Mouse (Mus musculus) neural tube, embryonic 12.5 days (tissue): ENCODE data around the gene Ryr1. TPM values are rescaled to one million over a fixed set of nuclear protein-coding genes. Genes with fewer than 3 reads are reported as not detected.

ENCODE experiments used
- ATAC-seq: fragments of 200-750 bp; cut with Nextera tagmentation; 2 replicates; pipeline ENCODE4 v1.8.0; 2017; ENCODE audit warnings: low read depth, mild to moderate bottlenecking, moderate TSS enrichment, moderate library complexity; ENCODE audit not compliant: low FRiP score
- H3K27ac ChIP-seq: fragments of 300-500 bp; sonication (generic); 2 replicates; pipeline ENCODE4 v1.5.1; 2016
- H3K27me3 ChIP-seq: fragments of 300-500 bp; sonication (generic); replicated peaks from 2 replicates; pipeline ENCODE4 v1.6.1; 2016; ENCODE audit warnings: mild to moderate bottlenecking
- H3K36me3 ChIP-seq: fragments of 300-500 bp; sonication (generic); 2 replicates; pipeline ENCODE4 v1.6.1; 2016; ENCODE audit warnings: mild to moderate bottlenecking
- H3K4me1 ChIP-seq: fragments of 300-500 bp; sonication (generic); 2 replicates; pipeline ENCODE4 v1.6.1; 2016
- H3K4me2 ChIP-seq: fragments of 300-500 bp; sonication (generic); replicated peaks from 2 replicates; pipeline ENCODE4 v1.6.1; 2016; ENCODE audit warnings: mild to moderate bottlenecking
- H3K4me3 ChIP-seq: fragments of 300-500 bp; sonication (generic); 2 replicates; pipeline ENCODE4 v1.5.1; 2016
- H3K9ac ChIP-seq: fragments of 300-500 bp; sonication (generic); 2 replicates; pipeline ENCODE4 v1.6.1; 2016; ENCODE audit warnings: mild to moderate bottlenecking
- H3K9me3 ChIP-seq: fragments of 300-500 bp; sonication (generic); 2 replicates; pipeline ENCODE4 v1.6.1; 2016; ENCODE audit warnings: mild to moderate bottlenecking
- WGBS: fragments of 180-500 bp; shearing (Covaris S2); methylation state at CpG from one replicate; pipeline ENCODE4 v1.1.7; 2016; 5-methylcytosine and 5-hydroxymethylcytosine counted together
- polyA plus RNA-seq: library from polyadenylated mRNA; unstranded; fragments of >200 nt; fragmentation: Nextera tagmentation; extraction: Ambion mirVana; gene quantifications from 2 replicates; pipeline ENCODE4 v1.2.1, GENCODE M21; 2016

Gene Ryr1
- polyA plus RNA-seq: 4.4 and 5.0 TPM in 2 replicates

GRCm38 (mm10) chr7:29124970-29125369 lies at the start of gene Ryr1:
Gene Ryr1 (minus strand): TSS chr7:29125179.
- peaks cover 9% of the 10 kb centered on the region; the same call in 1 of the 2 replicates for H3K4me1 ChIP-seq
- H3K27ac ChIP-seq: no peak within 1 kb of the TSS
- no peaks in the 10 kb centered on the region for H3K9me3 ChIP-seq
- H3K36me3 ChIP-seq: no peaks in the 10 kb centered on the region
- H3K4me2 ChIP-seq: peak within 1 kb of the TSS; percentile 61
- peak within 1 kb of the TSS; percentile 26; the same call in 1 of the 2 replicates for H3K9ac ChIP-seq
- H3K4me3 ChIP-seq: peak within 1 kb of the TSS; percentile 29
- 0% methylated on average over 16 of the region's 16 CpGs for WGBS
- peak; percentile 61; the same call in 1 of the 2 replicates for ATAC-seq
- no peaks in the 10 kb centered on the region for H3K27me3 ChIP-seq

- Histone ChIP-seq H3K4me2 (peak overlapping the region; percentile 68), H3K27me3 (peaks cover 48% of the 10 kb centered on the region), H3K9ac (no peak overlapping the region), H3K4me1 (peaks cover 47% of the 10 kb centered on the region), H3K36me3 (peaks cover 43% of the 10 kb centered on the region), H3K27ac (no peak overlapping the region), H3K9me3 (no peaks in the 10 kb centered on the region), H3K4me3 (no peak overlapping the region)
- no peak for ATAC-seq
- WGBS: 33% methylated on average over 32 of the region's 32 CpGs
Measured at GRCm38 (mm10) chr7:29172390-29173016, 47.5 kb upstream of the Ryr1 start.

- H3K4me1 ChIP-seq: peaks cover 47% of the 10 kb centered on the region
- H3K27ac ChIP-seq: no peak overlapping the region
- no peak for ATAC-seq
- H3K4me3 ChIP-seq: peak overlapping the region; percentile 20
- H3K9ac ChIP-seq: peak overlapping the region; percentile 43
- peak overlapping the region; percentile 68 for H3K4me2 ChIP-seq
- no peaks in the 10 kb centered on the region for H3K9me3 ChIP-seq
- 7% methylated on average over 34 of the region's 34 CpGs for WGBS
- peaks cover 49% of the 10 kb centered on the region for H3K27me3 ChIP-seq
- H3K36me3 ChIP-seq: peaks cover 38% of the 10 kb centered on the region
Measured at GRCm38 (mm10) chr7:29171562-29172097, 46.7 kb upstream of the Ryr1 start.

DNA sequence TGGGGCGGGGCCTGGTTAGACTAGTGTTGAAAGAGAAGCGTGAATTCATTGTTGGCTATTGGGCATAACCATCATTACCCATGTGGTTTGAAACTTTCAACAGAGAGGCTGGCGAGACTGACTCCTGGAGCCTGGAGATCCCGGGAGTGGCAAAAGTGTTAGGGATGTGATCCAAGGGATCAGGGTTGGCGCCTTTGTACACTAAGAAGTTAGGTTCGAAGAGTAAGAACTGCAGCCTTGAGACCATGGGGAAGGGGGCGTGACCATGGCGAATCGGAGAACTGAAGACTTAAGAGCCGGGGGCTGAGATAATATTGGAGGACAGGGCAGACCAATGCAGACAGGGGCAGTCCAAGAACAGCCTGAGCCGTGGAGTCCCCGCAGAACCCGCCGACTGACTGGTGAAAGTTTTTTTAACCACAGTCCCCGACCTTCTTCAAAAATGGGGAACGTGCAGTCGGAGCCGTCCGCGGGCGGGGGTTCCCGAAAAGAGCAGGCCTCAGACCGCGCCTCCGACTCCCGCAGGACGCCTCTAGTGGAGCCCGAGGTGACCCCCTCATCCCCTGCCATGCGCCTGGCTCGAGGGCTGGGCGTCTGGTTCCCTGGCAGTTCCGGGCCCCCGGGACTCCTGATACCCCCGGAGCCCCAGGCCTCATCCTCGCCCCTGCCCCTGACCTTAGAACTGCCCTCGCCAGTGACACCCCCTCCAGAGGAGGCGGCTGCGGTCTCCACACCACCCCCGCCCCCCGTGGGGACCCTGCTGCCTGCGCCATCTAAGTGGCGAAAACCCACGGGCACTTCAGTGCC lies 46.0 kb upstream of the Ryr1 start:
- H3K36me3 ChIP-seq: peaks cover 31% of the 10 kb centered on the region
- peak overlapping the region; percentile 68 for H3K4me2 ChIP-seq
- H3K4me3 ChIP-seq: peak overlapping the region; percentile 66
- no peaks in the 10 kb centered on the region for H3K9me3 ChIP-seq
- ATAC-seq: no peak
- H3K27ac ChIP-seq: no peak overlapping the region
- H3K9ac ChIP-seq: peak overlapping the region; percentile 43
- peaks cover 47% of the 10 kb centered on the region for H3K4me1 ChIP-seq
- WGBS: 2% methylated on average over 43 of the region's 43 CpGs
- peaks cover 49% of the 10 kb centered on the region for H3K27me3 ChIP-seq

- Histone ChIP-seq H3K4me1 (peaks cover 47% of the 10 kb centered on the region), H3K4me3 (peak within 1 kb of the TSS; percentile 66), H3K36me3 (peaks cover 26% of the 10 kb centered on the region), H3K9ac (peak within 1 kb of the TSS; percentile 68), H3K27me3 (peaks cover 49% of the 10 kb centered on the region), H3K27ac (peak within 1 kb of the TSS; percentile 47), H3K4me2 (peak within 1 kb of the TSS; percentile 68), H3K9me3 (no peaks in the 10 kb centered on the region)
- under 1% methylated on average over 30 of the region's 30 CpGs for WGBS
- ATAC-seq: peak; percentile 51
Measured at GRCm38 (mm10) chr7:29170066-29170754, 45.2 kb upstream of the Ryr1 start, which contains the start of the genes Ggn and Spred3. Gene Ggn (plus strand): TSS chr7:29170210. Gene Spred3 (minus strand): TSS chr7:29170411.

DNA sequence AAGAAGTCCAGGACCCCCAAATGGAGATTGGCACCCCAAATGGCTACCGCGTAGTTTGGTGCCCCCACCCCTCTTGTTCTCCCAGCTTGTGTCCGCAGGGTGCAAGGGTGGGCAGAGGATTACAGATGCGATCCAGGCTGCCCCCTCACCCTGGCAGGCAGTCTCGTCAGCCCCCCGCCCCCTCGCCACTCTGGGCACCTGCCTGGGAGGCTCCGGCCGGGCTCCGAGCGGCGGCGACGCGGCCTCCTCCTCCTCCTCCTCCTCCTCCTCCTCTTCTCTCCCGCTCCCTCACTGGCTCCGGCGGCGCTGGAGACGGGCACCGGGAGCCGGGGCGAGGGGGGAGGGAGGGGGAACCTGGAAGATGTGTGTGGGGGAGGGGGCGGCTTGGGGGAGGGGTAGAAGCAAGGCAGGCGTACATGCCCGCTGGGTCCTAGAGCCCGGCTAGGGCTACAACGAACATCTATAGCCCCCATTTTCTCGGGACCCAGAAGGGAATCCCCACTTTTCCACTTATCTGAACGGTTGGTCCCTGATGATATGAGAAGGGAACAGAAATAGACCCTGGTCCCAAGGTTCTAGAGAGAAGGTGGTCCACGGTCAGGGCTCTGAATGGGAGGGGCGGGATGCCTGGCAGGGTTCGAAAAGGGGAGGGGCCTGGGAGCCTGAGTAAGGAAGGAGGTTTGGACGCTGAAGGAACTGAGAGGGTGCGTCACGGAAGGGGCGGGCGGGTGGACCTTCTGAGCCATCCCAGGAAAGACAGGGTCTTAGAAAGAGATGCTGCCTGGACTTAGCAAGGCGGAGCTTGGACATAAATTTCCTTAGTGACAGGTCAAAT lies 44.5 kb upstream of the Ryr1 start:
- Histone ChIP-seq H3K4me3 (peak overlapping the region; percentile 66), H3K9me3 (no peaks in the 10 kb centered on the region), H3K27ac (peak overlapping the region; percentile 47), H3K9ac (peak overlapping the region; percentile 68), H3K27me3 (peaks cover 42% of the 10 kb centered on the region), H3K36me3 (peaks cover 18% of the 10 kb centered on the region), H3K4me1 (peaks cover 47% of the 10 kb centered on the region), H3K4me2 (peak overlapping the region; percentile 68)
- ATAC-seq: peak; percentile 77
- under 1% methylated on average over 26 of the region's 39 CpGs for WGBS

DNA sequence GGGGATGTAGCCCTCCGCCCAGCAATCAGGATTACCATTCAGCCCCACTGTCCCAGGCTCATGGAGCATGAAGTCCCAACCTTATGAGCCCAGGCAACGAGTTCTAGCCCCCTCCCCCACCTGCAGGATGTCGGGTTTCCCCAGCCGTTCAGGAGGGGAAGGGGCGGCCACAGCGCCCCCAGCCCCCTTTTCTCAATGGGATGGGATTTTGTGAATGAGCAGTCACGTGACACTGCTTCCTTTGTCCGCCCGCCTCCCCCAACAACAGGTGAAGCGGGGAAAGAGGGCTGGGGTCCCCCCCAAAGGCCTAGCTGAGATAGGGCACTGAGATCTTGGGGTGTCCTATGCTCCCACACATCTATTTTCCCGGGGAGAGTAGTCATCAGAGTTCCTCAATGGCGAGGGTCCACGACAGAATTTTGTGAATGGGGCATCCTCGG lies 43.8 kb upstream of the Ryr1 start:
- ATAC-seq: peak; percentile 14
- under 1% methylated on average over 14 of the region's 14 CpGs for WGBS

GRCm38 (mm10) chr7:29168121-29168695 lies 43.2 kb upstream of the Ryr1 start:
- no peak for ATAC-seq
- WGBS: 2% methylated on average over 10 of the region's 10 CpGs
- H3K4me2 ChIP-seq: peak overlapping the region; percentile 68
- H3K9ac ChIP-seq: peak overlapping the region; percentile 68
- peaks cover 13% of the 10 kb centered on the region; the same call in 1 of the 2 replicates for H3K36me3 ChIP-seq
- peak overlapping the region; percentile 66 for H3K4me3 ChIP-seq
- H3K9me3 ChIP-seq: no peaks in the 10 kb centered on the region
- peaks cover 29% of the 10 kb centered on the region for H3K27me3 ChIP-seq
- peaks cover 44% of the 10 kb centered on the region for H3K4me1 ChIP-seq
- no peak overlapping the region for H3K27ac ChIP-seq

More for the DNA sequence above, 43.8 kb upstream of the Ryr1 start:
- Histone ChIP-seq H3K27me3 (peaks cover 35% of the 10 kb centered on the region), H3K4me2 (peak overlapping the region; percentile 68), H3K4me3 (peak overlapping the region; percentile 66), H3K4me1 (peaks cover 47% of the 10 kb centered on the region), H3K9me3 (no peaks in the 10 kb centered on the region), H3K9ac (peak overlapping the region; percentile 68), H3K36me3 (peaks cover 13% of the 10 kb centered on the region), H3K27ac (no peak overlapping the region)

- Histone ChIP-seq H3K36me3 (peaks cover 10% of the 10 kb centered on the region; the same call in 1 of the 2 replicates), H3K9me3 (no peaks in the 10 kb centered on the region), H3K4me3 (peak overlapping the region; percentile 66), H3K4me2 (peak overlapping the region; percentile 68), H3K27me3 (peaks cover 24% of the 10 kb centered on the region), H3K4me1 (peaks cover 41% of the 10 kb centered on the region), H3K27ac (no peak overlapping the region), H3K9ac (peak overlapping the region; percentile 68)
- no peak for ATAC-seq
- 14% methylated on average over 19 of the region's 19 CpGs for WGBS
Measured at GRCm38 (mm10) chr7:29167656-29168055, 42.7 kb upstream of the Ryr1 start.

DNA sequence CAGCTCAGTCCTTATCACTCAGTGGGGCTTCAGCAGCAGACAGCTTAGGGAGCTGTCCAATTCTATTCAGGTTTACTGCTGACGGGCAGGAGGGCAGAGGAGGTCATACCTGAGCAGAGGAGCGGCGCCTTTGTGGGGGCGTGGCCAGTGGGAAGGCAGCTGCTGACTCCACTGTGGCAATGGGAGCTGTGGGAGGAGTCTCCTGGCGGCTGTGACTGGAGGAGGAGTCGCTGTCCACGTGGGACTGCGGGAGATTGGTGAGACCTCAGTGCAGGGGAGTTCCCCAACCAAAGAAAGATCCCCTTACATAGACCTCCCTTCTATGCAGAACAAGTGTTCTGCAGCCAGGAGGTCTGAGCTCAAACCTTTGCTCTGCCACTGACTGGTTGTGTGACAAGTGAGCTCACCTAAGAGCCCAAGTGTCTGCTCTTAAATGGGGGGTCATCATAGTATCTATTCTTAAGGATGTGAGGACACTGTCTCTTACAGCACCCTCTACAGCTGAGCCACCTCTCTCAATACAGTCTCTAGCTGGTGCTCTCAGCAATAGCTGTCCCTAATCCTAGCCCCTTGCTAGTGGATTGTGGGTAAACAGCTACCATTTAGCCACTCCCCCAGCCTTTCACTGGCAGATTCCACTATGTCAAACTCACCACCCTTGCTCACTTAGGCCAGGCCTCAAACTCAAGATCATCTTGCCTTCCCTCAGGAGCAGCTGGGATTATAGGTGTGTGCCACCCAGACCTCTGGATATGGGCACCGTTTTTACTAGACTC lies 38.0 kb upstream of the Ryr1 start:
- Histone ChIP-seq H3K27me3 (peaks cover 29% of the 10 kb centered on the region), H3K9me3 (no peaks in the 10 kb centered on the region), H3K36me3 (peaks cover 22% of the 10 kb centered on the region), H3K4me3 (no peak overlapping the region), H3K9ac (no peak overlapping the region), H3K4me1 (peaks cover 7% of the 10 kb centered on the region; the same call in 1 of the 2 replicates), H3K4me2 (no peak overlapping the region), H3K27ac (no peak overlapping the region)
- no peak for ATAC-seq
- 24% methylated on average over 9 of the region's 9 CpGs for WGBS
